Mouse (Mus musculus) c-Kit-negative CD71-positive TER-119-positive erythroid progenitor cells, embryonic 14.5 days (primary cell): ENCODE measurements around the gene Upf3b.
"Not testable (repeated sequence)": the region's sequence is repeated elsewhere in the genome, so short reads cannot be mapped to it uniquely, and the experiment has no call there.

Source experiments
- DNase-seq: peaks from one replicate; pipeline ENCODE4 v3.0.0-alpha.2; 2013; ENCODE audit warnings: low read depth, low spot score

The Upf3b gene

GRCm38 (mm10) chrX:37110193-37110880, at the start of gene Upf3b:
TSS of gene Upf3b (minus strand) at chrX:37110322.
- DNase-seq: peak; percentile 89

GRCm38 (mm10) chrX:37157839-37158238, 47.7 kb upstream of the Upf3b start:
- DNase-seq: no peak

DNA sequence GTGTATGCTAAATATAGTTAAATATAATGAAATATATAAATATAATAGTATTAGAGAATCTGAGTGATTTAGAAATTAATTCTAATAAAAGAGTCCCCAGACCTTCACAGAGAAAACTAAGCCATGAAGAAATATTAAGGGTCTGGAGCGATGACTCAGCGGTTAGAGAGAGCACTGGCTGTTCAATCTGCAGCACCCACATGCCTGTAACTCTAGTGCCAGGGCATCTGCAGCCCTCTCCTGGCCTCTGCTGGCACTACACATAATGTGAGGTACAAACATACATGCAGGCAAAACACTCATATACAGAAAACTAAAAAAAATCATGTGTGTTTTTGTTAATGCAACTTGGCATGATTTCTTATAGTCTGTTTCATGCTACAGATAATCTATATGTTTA, 34.8 kb upstream of the Upf3b start:
- DNase-seq: no peak

DNA sequence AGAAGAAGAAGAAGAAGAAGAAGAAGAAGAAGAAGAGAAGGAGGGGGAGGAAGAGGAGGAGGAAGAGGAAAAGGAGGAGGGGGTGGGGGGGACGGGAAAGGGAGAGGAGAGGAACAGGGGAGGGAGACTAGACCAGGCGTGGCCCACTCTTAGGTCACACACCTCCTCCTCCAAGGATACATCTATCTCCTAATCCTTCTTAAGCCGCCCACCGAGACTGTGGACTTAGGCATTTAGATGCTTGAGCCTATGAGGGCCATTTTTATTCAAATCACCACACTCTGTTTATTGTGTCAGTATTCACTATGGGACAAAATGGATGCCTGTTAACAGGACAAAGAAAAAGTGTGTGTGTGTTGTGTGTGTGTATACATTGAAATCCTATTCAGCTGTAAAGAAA, 34.4 kb upstream of the Upf3b start:
- DNase-seq: not testable (repeated sequence)

GRCm38 (mm10) chrX:37141732-37142131, 31.6 kb upstream of the Upf3b start:
- DNase-seq: no peak

GRCm38 (mm10) chrX:37126671-37127358, 16.7 kb upstream of the Upf3b start, which contains the start of gene Nkap:
TSS of gene Nkap (plus strand) at chrX:37126795.
- DNase-seq: peak; percentile 64

- no peak for DNase-seq
Measured at GRCm38 (mm10) chrX:37125511-37125910, 15.4 kb upstream of the Upf3b start.

GRCm38 (mm10) chrX:37120212-37120611, 10.1 kb upstream of the Upf3b start:
- DNase-seq: no peak

DNA sequence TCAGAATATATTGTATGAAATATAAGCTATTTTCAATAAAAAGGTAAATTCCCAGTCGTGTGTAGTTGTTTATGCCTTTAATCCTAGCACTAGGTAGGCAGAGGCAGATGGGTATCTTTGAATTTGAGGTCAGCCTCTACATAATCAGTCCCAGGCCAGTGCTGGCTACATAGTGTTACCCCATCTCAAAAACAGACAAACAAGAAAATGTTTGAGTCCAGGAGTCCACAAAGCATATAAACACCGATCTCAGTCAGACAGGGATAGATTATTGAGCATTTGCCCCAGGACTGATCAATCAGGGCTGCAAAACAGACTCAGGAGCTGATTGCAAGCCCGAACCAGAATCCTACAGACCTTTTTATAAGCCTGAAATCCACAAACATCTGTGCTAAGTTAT, 9.5 kb upstream of the Upf3b start:
- DNase-seq: no peak

GRCm38 (mm10) chrX:37117085-37117484, 7.0 kb upstream of the Upf3b start:
- DNase-seq: no peak

DNA sequence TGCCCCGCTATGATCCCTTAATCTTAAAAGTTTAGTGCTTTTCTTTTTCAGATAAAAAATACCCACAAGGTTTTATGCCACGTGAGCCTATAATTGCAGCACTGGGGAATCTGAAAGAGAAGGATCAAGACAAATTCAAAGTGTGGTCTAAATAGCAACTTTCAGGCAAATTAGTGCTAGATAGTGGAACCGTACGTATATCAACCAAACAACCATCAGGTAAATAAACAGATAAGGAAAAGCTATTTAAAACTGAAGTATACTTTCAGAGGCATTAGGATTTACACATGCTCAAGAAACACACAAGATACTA, 715 bp upstream of the Upf3b start:
- no peak for DNase-seq

DNA sequence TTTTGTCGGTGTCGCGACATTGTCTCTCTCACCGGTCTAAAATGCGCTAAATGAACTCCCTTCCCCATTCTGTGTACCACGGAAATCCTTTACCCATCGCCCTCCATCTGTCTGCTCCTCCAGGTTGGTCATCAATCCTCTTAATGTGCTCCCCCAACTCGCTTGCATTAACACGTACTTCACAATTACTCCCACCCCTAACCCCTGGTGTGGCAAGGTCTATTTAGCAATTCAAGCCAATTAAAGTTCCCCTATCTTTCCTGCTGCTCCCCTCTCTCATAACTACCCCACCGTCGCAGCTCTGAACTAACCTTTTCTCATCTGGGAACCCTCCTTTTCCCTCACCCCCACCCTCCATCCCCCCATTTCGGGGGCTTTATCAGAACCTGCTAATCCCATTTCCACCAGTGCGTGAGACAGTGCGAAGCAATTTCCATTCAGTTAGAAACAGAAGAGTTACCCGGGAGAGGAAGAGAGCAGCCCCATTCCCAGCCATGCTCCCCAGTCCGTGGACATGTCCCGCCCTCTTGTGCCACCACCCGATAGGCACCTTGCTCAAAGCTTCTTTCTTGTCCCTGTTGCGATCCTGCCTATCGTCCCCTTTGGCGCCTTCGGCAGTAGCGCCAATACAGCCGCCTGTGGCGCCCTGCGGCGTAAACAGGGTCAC, 463 bp downstream of the Upf3b start:
- no peak for DNase-seq

DNA sequence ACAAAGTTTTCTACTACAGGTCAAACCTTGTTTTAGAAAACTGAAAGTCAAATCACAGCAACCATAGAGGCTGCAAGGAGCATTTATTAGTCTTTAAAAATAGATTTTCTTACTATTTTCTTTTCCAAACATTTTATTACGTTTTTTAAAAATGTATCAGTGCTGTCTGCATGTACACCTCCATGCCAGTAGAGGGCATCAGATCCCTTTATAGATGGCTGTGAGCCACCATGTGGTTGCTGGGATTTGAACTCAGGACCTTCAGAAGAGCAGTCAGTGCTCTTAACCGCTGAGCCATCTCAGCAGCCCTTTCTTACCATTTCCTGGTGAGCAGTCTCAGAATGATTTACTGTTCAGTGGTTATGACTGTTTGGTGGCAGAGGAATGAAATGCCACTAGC, 6.3 kb downstream of the Upf3b start:
- DNase-seq: no peak

DNA sequence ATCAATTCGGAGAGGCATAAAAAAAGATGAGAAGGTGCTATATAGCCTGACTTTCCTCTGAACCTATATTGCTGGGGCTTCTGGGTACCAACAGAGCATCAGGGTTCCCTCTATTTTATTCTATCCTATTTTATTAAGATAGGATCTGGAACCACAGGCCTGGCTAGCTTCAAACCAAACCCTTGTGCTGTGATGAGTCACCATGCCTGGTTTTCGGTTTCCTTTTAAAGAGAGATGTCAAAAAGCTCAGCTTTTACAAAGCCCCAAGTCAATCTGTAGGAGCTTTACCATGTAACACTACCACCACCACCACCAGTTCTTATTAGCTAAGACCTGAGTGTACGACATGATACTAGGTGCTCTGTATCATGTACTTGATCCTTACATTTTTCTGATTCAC, 11.4 kb downstream of the Upf3b start:
- no peak for DNase-seq

DNA sequence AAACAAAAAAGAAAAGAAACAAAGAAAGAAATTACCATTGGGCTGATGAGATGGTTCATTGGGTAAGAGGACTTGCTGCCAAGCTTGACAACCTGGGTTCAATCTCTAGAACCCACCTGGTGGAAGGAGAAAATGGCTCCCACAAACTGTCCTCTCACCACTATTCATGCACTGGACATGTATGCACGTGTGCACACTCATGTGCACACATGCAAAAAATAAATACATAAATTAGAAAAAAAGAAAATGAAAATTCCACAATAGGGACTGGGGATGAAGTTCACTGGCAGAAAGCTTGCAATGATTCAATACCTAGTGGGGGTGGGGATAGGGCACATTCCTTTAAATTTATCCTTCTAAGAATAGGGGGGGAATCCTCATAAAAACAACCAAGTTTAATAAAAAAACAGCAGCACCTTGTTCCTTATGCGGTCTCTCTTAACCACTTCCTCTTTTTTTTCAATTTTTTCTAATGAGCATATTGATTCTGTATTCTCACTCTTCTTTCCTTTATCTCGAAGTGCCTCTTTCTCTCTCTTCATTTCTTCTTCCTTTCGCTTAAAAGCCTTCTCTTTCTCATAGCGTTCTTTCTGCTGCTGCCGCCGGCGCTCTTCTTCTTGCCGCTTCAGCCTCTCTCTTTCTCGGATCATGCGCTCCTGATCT, 14.9 kb downstream of the Upf3b start:
- DNase-seq: no peak

GRCm38 (mm10) chrX:37091457-37091856, 18.7 kb downstream of the Upf3b start:
- no peak for DNase-seq

GRCm38 (mm10) chrX:37088778-37089177, 21.3 kb downstream of the Upf3b start:
- DNase-seq: no peak

GRCm38 (mm10) chrX:37085665-37086064, 24.5 kb downstream of the Upf3b start:
- no peak for DNase-seq

- DNase-seq: peak; percentile 79
Measured at GRCm38 (mm10) chrX:37084927-37085660, 25.0 kb downstream of the Upf3b start, which contains the start of gene Rpl39. TSS of gene Rpl39 (minus strand) at chrX:37085402.

DNA sequence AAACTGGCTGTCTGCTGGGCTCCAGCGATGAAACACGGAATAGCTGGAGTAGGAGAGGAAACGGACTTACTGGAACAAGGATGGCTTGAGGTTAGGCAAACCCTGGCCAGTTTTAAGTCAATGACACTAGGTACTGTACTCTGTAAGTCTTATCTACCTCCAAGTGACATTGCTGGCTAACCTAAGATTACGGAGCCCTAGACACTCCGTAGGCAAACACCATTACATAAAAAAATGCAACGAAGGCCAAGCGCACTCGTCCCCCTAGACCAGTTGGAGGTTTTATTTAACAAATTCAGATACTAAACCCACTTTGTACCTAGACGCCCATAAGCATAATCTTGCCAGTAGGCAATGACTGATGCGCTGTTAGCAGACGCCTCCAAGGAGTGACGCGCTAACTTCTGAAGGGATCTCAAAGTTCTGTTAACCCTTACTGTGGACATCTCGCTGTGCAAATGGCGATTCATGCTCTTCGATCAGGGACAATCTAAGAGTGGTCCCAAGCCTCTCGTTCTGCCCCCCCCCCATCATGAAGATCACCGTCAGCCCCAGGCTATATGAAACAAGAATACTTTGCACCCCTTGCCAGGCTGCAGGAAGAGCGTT, 25.7 kb downstream of the Upf3b start:
- DNase-seq: peak; percentile 25

- no peak for DNase-seq
Measured at GRCm38 (mm10) chrX:37081194-37081593, 28.9 kb downstream of the Upf3b start.
